Mouse (Mus musculus): ENCODE measurements around the gene Hist1h4f. TPM values are rescaled to one million over a fixed set of nuclear protein-coding genes. Genes with fewer than 3 reads are reported as not detected.
"Not testable (repeated sequence)": the region's sequence is repeated elsewhere in the genome, so short reads cannot be mapped to it uniquely, and the experiment has no call there.

Hist1h4f gene
- polyA plus RNA-seq, 1 experiment from 2014 or later = not detected

- 95% methylated on average over 1 of the region's 1 CpGs for WGBS
- ATAC-seq = no peak
- Histone ChIP-seq H3K9me3 (replicated peaks; ENCODE audit: control insufficient read depth, low read length) (no peaks in the 10 kb centered on the region), H3K27me3 (replicated peaks; ENCODE audit: control insufficient read depth, insufficient read depth, low read length) (no peaks in the 10 kb centered on the region), H3K36me3 (ENCODE audit: control insufficient read depth, insufficient read depth, low read length) (no peaks in the 10 kb centered on the region), H3K9ac (ENCODE audit: low read length) (no peak overlapping the region), H3K4me1 (ENCODE audit: control insufficient read depth, insufficient read depth, low read length) (peaks cover 30% of the 10 kb centered on the region), H3K4me2 (ENCODE audit: low read length) (no peak overlapping the region), H3K4me3 (ENCODE audit: low read depth, low read length) (no peak overlapping the region), H3K27ac (ENCODE audit: low read depth, low read length) (no peak overlapping the region)
- DNase-seq (ENCODE audit: low spot score) = no peak
These were observed 26.4 kb upstream of the Hist1h4f start for GRCm38 (mm10) chr13:23577835-23578234.

- 36% methylated on average over 6 of the region's 6 CpGs for WGBS
- H3K9me3 ChIP-seq (replicated peaks; ENCODE audit: control insufficient read depth, low read length) = no peaks in the 10 kb centered on the region
- ATAC-seq = no peak
- no peak for DNase-seq (ENCODE audit: low spot score)
- H3K4me1 ChIP-seq (ENCODE audit: control insufficient read depth, insufficient read depth, low read length) = peaks cover 30% of the 10 kb centered on the region
- H3K9ac ChIP-seq (ENCODE audit: low read length) = peak overlapping the region; percentile 74
- no peaks in the 10 kb centered on the region for H3K36me3 ChIP-seq (ENCODE audit: control insufficient read depth, insufficient read depth, low read length)
- peak overlapping the region; percentile 37 for H3K4me3 ChIP-seq (ENCODE audit: low read depth, low read length)
- peak overlapping the region; percentile 77 for H3K4me2 ChIP-seq (ENCODE audit: low read length)
- H3K27me3 ChIP-seq (replicated peaks; ENCODE audit: control insufficient read depth, insufficient read depth, low read length) = no peaks in the 10 kb centered on the region
- peak overlapping the region; percentile 78; the same call in 1 of the 2 replicates for H3K27ac ChIP-seq (ENCODE audit: low read depth, low read length)
These were observed 25.6 kb upstream of the Hist1h4f start for GRCm38 (mm10) chr13:23576906-23577639.

- Histone ChIP-seq H3K36me3 (ENCODE audit: control insufficient read depth, insufficient read depth, low read length) (no peaks in the 10 kb centered on the region), H3K9me3 (replicated peaks; ENCODE audit: control insufficient read depth, low read length) (no peaks in the 10 kb centered on the region), H3K4me3 (ENCODE audit: low read depth, low read length) (peak overlapping the region; percentile 37), H3K27ac (ENCODE audit: low read depth, low read length) (peak overlapping the region; percentile 78), H3K9ac (ENCODE audit: low read length) (peak overlapping the region; percentile 74), H3K4me2 (ENCODE audit: low read length) (peak overlapping the region; percentile 77), H3K27me3 (replicated peaks; ENCODE audit: control insufficient read depth, insufficient read depth, low read length) (no peaks in the 10 kb centered on the region), H3K4me1 (ENCODE audit: control insufficient read depth, insufficient read depth, low read length) (peaks cover 31% of the 10 kb centered on the region)
- WGBS = 2% methylated on average over 7 of the region's 7 CpGs
- DNase-seq (ENCODE audit: low spot score) = no peak
- no peak for ATAC-seq
These were observed 25.0 kb upstream of the Hist1h4f start for GRCm38 (mm10) chr13:23576351-23576881.

GRCm38 (mm10) chr13:23575864-23576313 lies 24.4 kb upstream of the Hist1h4f start:
- not testable (repeated sequence) for ATAC-seq; H3K36me3 ChIP-seq (ENCODE audit: control insufficient read depth, insufficient read depth, low read length); H3K9me3 ChIP-seq (replicated peaks; ENCODE audit: control insufficient read depth, low read length); H3K27me3 ChIP-seq (replicated peaks; ENCODE audit: control insufficient read depth, insufficient read depth, low read length); DNase-seq (ENCODE audit: low spot score)
- H3K27ac ChIP-seq (ENCODE audit: low read depth, low read length) = peak overlapping the region; percentile 78
- peak overlapping the region; percentile 77 for H3K4me2 ChIP-seq (ENCODE audit: low read length)
- WGBS = 0% methylated on average over 8 of the region's 40 CpGs
- peak overlapping the region; percentile 74 for H3K9ac ChIP-seq (ENCODE audit: low read length)
- H3K4me3 ChIP-seq (ENCODE audit: low read depth, low read length) = peak overlapping the region; percentile 37
- peaks cover 29% of the 10 kb centered on the region for H3K4me1 ChIP-seq (ENCODE audit: control insufficient read depth, insufficient read depth, low read length)

GRCm38 (mm10) chr13:23575271-23575851 lies 23.9 kb upstream of the Hist1h4f start, which contains the start of gene Hist1h3d:
TSS of gene Hist1h3d (plus strand) at chr13:23575763.
- H3K9me3 ChIP-seq (replicated peaks; ENCODE audit: control insufficient read depth, low read length) = no peaks in the 10 kb centered on the region

GRCm38 (mm10) chr13:23574546-23575170 lies 23.2 kb upstream of the Hist1h4f start:
- H3K9me3 ChIP-seq (replicated peaks; ENCODE audit: control insufficient read depth, low read length); H3K36me3 ChIP-seq (ENCODE audit: control insufficient read depth, insufficient read depth, low read length); ATAC-seq; H3K27me3 ChIP-seq (replicated peaks; ENCODE audit: control insufficient read depth, insufficient read depth, low read length): not testable (repeated sequence)
- Histone ChIP-seq H3K4me2 (ENCODE audit: low read length) (peak overlapping the region; percentile 83), H3K4me3 (ENCODE audit: low read depth, low read length) (peak overlapping the region; percentile 37), H3K9ac (ENCODE audit: low read length) (peak overlapping the region; percentile 54; the same call in 1 of the 2 replicates), H3K4me1 (ENCODE audit: control insufficient read depth, insufficient read depth, low read length) (peaks cover 28% of the 10 kb centered on the region), H3K27ac (ENCODE audit: low read depth, low read length) (peak overlapping the region; percentile 84)
- peak; percentile 43 for DNase-seq (ENCODE audit: low spot score)
- WGBS = under 1% methylated on average over 6 of the region's 39 CpGs

More at GRCm38 (mm10) chr13:23575271-23575851, 23.9 kb upstream of the Hist1h4f start, which contains the start of gene Hist1h3d:
- ATAC-seq = peak; percentile 53
- 0% methylated on average over 17 of the region's 18 CpGs for WGBS
- peak; percentile 96 for DNase-seq (ENCODE audit: low spot score)
- peak within 1 kb of the TSS; percentile 74 for H3K9ac ChIP-seq (ENCODE audit: low read length)
- no peaks in the 10 kb centered on the region for H3K36me3 ChIP-seq (ENCODE audit: control insufficient read depth, insufficient read depth, low read length)
- H3K27me3 ChIP-seq (replicated peaks; ENCODE audit: control insufficient read depth, insufficient read depth, low read length) = no peaks in the 10 kb centered on the region
- peak within 1 kb of the TSS; percentile 84 for H3K27ac ChIP-seq (ENCODE audit: low read depth, low read length)
- peaks cover 28% of the 10 kb centered on the region for H3K4me1 ChIP-seq (ENCODE audit: control insufficient read depth, insufficient read depth, low read length)
- H3K4me2 ChIP-seq (ENCODE audit: low read length) = peak within 1 kb of the TSS; percentile 77
- H3K4me3 ChIP-seq (ENCODE audit: low read depth, low read length) = peak within 1 kb of the TSS; percentile 37

GRCm38 (mm10) chr13:23573898-23574524 lies 22.6 kb upstream of the Hist1h4f start, which contains the start of the genes Hist1h2bf and Hist1h2ad:
TSS of gene Hist1h2bf (minus strand) at chr13:23574196.
TSS of gene Hist1h2ad (plus strand) at chr13:23574381.
- not testable (repeated sequence) for H3K9me3 ChIP-seq (replicated peaks; ENCODE audit: control insufficient read depth, low read length); H3K36me3 ChIP-seq (ENCODE audit: control insufficient read depth, insufficient read depth, low read length); H3K27me3 ChIP-seq (replicated peaks; ENCODE audit: control insufficient read depth, insufficient read depth, low read length)
- Histone ChIP-seq H3K4me1 (ENCODE audit: control insufficient read depth, insufficient read depth, low read length) (peaks cover 28% of the 10 kb centered on the region), H3K27ac (ENCODE audit: low read depth, low read length) (peak within 1 kb of the TSS; percentile 93), H3K4me3 (ENCODE audit: low read depth, low read length) (peak within 1 kb of the TSS; percentile 46), H3K4me2 (ENCODE audit: low read length) (peak within 1 kb of the TSS; percentile 83), H3K9ac (ENCODE audit: low read length) (peak within 1 kb of the TSS; percentile 84)
- WGBS = under 1% methylated on average over 22 of the region's 42 CpGs
- DNase-seq (ENCODE audit: low spot score) = peak; percentile 100
- ATAC-seq = peak; percentile 90
